Mouse (Mus musculus) neutrophil, adult 59 days (primary cell): ENCODE measurements around the gene Sdhd. TPM values are rescaled to one million over a fixed set of nuclear protein-coding genes. Genes with fewer than 3 reads are reported as not detected.

Experiments used
- total RNA-seq, 2 experiments: library from RNA; stranded (reverse); gene quantifications; 1 replicate in 1 of 2; 2 replicates in 1 of 2; pipeline ENCODE4 v1.2.4; 2023

The Sdhd gene
- total RNA-seq: 10 to 100 TPM; 80.6 to 81.3 TPM

GRCm38 (mm10) chr9:50603189-50603997 lies at the start of gene Sdhd, which contains the start of gene Timm8b:
Sdhd (minus strand) TSS chr9:50603812.
Timm8b (plus strand) TSS chr9:50603910.

GRCm38 (mm10) chr9:50616766-50617603 lies 13.4 kb upstream of the Sdhd start, which contains the start of the genes Pih1d2 and Nkapd1:
Pih1d2 (plus strand) TSS chr9:50617321.
Nkapd1 (minus strand) TSS chr9:50617464.

DNA sequence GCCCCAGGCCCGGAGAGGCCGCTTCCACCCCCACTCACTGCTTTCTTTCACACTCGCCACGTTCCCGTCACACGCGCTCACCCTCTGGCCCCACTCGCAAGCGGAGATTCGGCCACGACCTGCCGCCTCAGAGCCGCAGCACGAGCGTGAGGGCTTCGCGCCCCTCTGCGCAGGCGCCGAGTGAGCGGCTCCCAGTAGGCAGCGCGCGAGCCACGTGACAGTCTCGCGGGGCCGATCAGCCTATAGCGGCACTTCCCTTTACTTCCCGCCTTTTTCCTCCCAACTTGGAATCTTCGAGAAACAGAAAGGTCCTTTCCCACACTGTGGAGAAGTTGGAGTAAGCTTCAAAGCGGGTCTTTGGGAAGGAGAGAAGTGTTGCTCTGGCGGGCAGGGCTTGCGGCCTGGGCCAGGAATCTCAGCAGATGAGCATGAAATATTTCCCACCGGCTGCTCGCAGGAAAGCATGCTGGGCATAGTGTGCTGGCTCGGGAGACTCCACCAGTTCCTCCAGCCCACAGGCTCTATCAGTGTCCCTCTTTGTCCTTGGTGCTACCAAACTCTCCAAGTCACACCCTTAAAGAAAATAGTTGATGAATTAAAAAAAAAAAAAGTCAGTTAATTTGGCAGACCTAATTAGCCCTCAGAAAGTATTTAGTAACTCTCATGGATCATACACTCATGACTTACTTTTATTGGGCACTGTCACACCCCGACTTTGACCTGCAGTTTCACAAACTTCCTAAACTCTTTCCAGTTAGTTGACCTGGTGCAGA lies 42.3 kb downstream of the Sdhd start, which contains the start of gene Tex12:
Gene Tex12 (minus strand): TSS at position 181 of the 773 bp plus-strand sequence.

DNA sequence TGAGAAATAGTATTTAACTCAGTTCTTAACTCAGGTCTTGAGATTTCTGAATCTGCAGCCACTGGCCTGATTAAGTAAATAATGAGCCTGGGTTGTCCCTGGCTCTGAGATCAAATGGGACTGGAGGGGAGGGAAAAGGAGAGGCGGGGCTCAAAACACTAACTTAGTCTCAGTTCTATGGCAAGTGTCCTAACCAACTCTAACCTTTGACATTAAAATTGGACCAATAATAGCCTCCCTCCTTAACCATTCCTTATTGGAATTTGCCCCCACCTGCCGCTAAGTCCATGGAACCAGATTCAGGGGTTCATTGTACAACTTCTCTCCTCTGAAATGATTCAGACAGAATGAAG lies 48.5 kb downstream of the Sdhd start, which contains the start of gene Bco2:
Gene Bco2 (minus strand): TSS at position 88 of the 353 bp plus-strand sequence.

DNA sequence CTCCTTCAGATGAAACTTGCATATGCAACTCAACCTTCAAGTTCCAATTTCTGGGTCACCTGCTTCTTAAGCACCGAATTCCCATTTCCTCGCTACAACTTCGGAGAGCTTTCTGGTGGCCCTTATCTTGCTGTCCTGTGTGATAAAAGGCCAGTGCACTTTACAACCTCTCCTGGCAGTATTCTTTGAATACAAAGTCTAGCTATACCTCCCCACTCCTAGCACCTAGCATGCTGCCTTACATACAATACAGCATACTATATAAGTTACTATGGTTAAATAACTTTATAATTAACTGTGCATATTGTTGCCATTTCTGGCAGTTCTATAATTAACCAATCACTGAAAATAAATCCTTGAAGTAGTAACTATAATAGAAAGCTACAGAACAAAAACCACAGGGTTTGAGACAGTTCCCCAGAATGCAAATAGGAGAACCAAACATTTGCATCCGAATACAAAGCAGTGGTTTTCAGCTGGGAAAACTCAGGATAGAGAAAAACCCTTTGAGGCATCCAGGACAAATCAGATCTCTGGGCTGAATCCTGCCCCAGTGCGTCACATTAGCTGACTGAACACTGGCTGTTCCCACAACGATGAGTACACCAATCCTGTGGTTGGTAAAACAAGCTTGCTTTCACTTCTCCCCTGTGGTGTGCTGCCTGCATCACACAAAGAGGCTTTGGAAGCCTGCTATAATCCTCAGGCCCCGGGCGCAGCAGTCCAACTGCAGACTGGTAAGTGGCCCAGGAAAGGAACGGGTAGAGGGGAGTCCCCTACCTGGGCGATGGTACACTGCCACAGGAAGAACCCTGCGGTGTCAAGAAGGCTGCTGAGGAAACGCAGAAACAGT lies 49.1 kb downstream of the Sdhd start, which contains the start of gene Il18:
Gene Il18 (plus strand): TSS at position 587 of the 853 bp plus-strand sequence.

Other genes starting within 250 kb of the Sdhd start
- not detected for gene Plet1, start 109.3 kb downstream of the Sdhd start, total RNA-seq
- 10 to 100 TPM; 43.3 to 51.7 TPM for gene Pts, start 75.1 kb downstream of the Sdhd start, total RNA-seq
- gene Il18, start 49.0 kb downstream of the Sdhd start, total RNA-seq: 1 to 10 TPM; 5.0 to 6.4 TPM
- gene Bco2, start 48.6 kb downstream of the Sdhd start, total RNA-seq: 1 to 10 TPM in 1 of 2 experiments, under 1 TPM in 1; 0.97 to 1.2 TPM
- not detected for gene Tex12, start 42.5 kb downstream of the Sdhd start, total RNA-seq
- 10 to 100 TPM; 51.8 to 58.1 TPM for gene Timm8b, start 98 bp upstream of the Sdhd start, total RNA-seq
- under 1 TPM in 1 of 2 experiments, not detected in 1; 0.33 TPM for gene Pih1d2, start 13.5 kb upstream of the Sdhd start, total RNA-seq
- gene Nkapd1, start 13.7 kb upstream of the Sdhd start, total RNA-seq: 10 to 100 TPM; 11.6 to 15.6 TPM
- gene Dlat, start 56.0 kb upstream of the Sdhd start, total RNA-seq: 10 to 100 TPM; 16.8 to 19.7 TPM
- gene Dixdc1, start 135.7 kb upstream of the Sdhd start, total RNA-seq: not detected
- not detected for gene 2310030G06Rik, start 142.7 kb upstream of the Sdhd start, total RNA-seq
- 1 to 10 TPM; 1.4 to 2.1 TPM for gene Cryab, start 147.5 kb upstream of the Sdhd start, total RNA-seq
- gene Hspb2, start 148.5 kb upstream of the Sdhd start, total RNA-seq: not detected
- gene Fdxacb1, start 164.4 kb upstream of the Sdhd start, total RNA-seq: 1 to 10 TPM; 4.1 to 8.1 TPM
- gene Alg9, start 171.2 kb upstream of the Sdhd start, total RNA-seq: 10 to 100 TPM; 12.7 to 14.5 TPM
- gene 1110032A03Rik, start 171.7 kb upstream of the Sdhd start, total RNA-seq: 1 to 10 TPM; 7.9 to 9.5 TPM
- gene Ppp2r1b, start 241.5 kb upstream of the Sdhd start, total RNA-seq: 10 to 100 TPM; 24.1 to 27.8 TPM